Mouse (Mus musculus): ENCODE data around the gene Dctn3. TPM values are rescaled to one million over a fixed set of nuclear protein-coding genes. Genes with fewer than 3 reads are reported as not detected.

Dctn3 gene
- polyA plus RNA-seq, 1 experiment from 2014 or later, result 150 TPM

DNA sequence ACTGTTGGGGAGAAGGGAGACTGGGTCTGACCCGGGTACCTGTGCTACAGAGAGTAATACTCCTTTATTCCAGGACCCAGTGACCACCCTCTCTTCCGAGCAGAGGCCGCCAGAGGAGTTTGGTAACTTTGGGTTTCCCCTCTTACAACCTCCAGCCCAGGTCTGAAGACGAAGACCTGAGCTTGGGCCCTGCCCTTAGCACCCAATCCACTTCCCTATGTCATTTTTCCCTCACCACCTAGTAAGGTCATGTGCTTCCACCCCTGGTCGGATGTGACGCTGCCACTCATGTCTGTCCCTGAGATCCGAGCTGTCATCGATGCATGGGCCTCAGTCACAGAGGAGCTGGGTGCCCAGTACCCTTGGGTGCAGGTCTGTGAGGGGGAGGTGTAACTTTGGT, 33.5 kb upstream of the Dctn3 start:
- no peaks in the 10 kb centered on the region for H3K27me3 ChIP-seq (ENCODE audit: low read depth, poor library complexity, severe bottlenecking)
- H3K4me1 ChIP-seq, result peaks cover 41% of the 10 kb centered on the region
- peak overlapping the region; percentile 80 for H3K4me3 ChIP-seq
- 81% methylated on average over 8 of the region's 8 CpGs for WGBS
- no peak for DNase-seq (ENCODE audit: low spot score)
- H3K36me3 ChIP-seq, result no peaks in the 10 kb centered on the region
- no peaks in the 10 kb centered on the region for H3K9me3 ChIP-seq (replicated peaks)
- peak overlapping the region; percentile 86 for H3K27ac ChIP-seq (replicated peaks)

DNA sequence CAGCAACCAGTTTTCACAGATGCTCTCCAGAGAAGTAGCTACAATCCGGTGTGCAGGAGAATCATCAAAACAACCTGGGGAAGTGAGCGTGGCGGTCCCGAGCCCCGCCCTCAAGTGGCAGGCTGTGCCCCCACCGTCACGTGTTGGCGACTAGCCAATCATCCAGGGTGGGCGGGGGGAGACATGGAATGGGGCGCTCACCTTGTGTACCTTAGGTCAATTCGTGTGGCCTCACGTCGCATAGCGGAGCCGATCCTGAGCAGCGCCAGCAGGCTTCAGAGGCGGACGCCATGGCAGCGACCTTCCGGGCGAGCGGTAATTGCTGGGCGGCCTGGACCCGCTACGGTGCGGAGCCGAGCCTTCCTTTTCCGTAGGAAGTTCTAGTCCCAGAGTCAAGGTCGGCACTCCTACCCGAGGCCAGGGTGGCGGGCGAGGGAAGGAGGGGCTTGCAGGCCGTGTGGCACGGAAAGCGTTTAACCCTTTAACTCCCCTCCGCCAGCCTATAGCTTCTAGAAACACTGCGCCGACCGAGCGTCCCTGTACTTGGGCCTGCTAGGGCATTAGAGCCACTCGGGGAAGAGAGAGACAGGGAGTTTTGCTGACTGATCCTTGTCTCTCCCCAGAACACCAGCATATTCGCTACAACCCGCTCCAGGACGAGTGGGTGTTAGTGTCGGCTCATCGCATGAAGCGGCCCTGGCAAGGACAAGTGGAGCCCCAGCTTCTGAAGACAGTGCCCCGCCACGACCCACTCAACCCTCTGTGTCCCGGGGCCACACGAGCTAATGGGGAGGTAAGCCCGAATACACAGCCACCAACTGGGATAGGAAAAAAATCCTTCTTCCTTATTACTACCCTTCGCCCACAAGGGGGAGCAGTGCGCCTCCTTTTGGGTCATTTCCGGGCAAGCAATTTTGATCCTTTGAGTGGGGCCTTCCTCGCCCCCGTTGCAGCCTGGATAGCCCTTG, 32.7 kb upstream of the Dctn3 start, which contains the start of gene Sigmar1:
Gene Sigmar1 (minus strand): TSS at position 820 of the 968 bp plus-strand sequence.
- no peaks in the 10 kb centered on the region for H3K36me3 ChIP-seq
- peak within 1 kb of the TSS; percentile 86 for H3K27ac ChIP-seq (replicated peaks)
- no peaks in the 10 kb centered on the region for H3K27me3 ChIP-seq (ENCODE audit: low read depth, poor library complexity, severe bottlenecking)
- peaks cover 33% of the 10 kb centered on the region for H3K4me1 ChIP-seq
- under 1% methylated on average over 57 of the region's 57 CpGs for WGBS
- DNase-seq (ENCODE audit: low spot score), result peak; percentile 85
- peak within 1 kb of the TSS; percentile 80 for H3K4me3 ChIP-seq
- H3K9me3 ChIP-seq (replicated peaks), result no peaks in the 10 kb centered on the region

DNA sequence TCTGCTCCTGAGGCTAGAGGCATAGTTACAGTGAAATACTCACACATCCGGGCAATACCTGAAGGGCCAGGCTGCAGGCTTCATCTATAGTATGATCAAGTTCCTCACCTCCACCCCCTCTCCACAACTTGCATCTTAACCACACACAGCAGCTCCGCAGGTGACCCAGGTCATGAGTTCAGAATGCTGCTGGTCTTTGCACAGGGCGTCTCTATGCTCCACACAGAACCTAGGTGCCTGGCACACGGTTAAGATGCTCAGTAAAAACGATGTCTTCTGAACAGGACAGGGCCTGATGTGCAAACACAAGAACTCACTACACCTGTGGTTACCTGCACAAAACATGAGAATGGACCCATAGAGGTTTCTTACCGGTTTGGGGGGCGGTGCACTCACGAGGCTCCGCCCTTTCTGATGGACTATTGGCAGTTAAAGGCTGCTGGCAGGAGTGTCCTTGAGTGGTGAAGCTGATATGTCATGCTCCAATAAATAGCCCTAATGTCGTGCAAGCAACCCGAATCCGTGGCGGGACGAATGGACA, 31.9 kb upstream of the Dctn3 start, which contains the start of gene Galt:
Gene Galt (plus strand): TSS at position 432 of the 541 bp plus-strand sequence.
- H3K4me3 ChIP-seq, result peak within 1 kb of the TSS; percentile 80
- WGBS, result 13% methylated on average over 14 of the region's 14 CpGs
- peaks cover 25% of the 10 kb centered on the region for H3K4me1 ChIP-seq
- H3K9me3 ChIP-seq (replicated peaks), result no peaks in the 10 kb centered on the region
- no peak for DNase-seq (ENCODE audit: low spot score)
- no peaks in the 10 kb centered on the region for H3K36me3 ChIP-seq
- peak within 1 kb of the TSS; percentile 86 for H3K27ac ChIP-seq (replicated peaks)
- H3K27me3 ChIP-seq (ENCODE audit: low read depth, poor library complexity, severe bottlenecking), result no peaks in the 10 kb centered on the region

DNA sequence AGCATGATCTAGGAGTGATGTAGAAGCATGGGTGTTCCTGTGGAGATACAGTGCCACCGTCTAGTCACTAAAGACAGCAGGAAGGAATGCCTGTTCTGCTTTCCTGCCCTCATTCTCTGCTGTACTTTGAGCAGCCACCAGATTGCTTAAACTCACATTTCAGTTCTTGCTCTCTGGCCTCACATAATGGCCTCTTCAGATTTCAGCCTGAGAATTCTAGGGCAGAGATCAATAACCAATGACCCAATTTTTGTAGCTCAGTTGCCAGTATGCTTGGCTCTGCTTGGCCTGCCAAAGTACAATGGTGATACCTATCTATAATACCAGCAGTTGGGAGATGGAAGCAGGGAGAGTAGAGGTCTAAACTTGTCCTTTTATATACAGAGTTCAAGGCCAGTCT, 22.1 kb upstream of the Dctn3 start:
- H3K4me3 ChIP-seq, result no peak overlapping the region
- no peaks in the 10 kb centered on the region for H3K27me3 ChIP-seq (ENCODE audit: low read depth, poor library complexity, severe bottlenecking)
- WGBS, result 68% methylated on average over 1 of the region's 1 CpGs
- H3K36me3 ChIP-seq, result no peaks in the 10 kb centered on the region
- H3K27ac ChIP-seq (replicated peaks), result no peak overlapping the region
- DNase-seq (ENCODE audit: low spot score), result no peak
- H3K4me1 ChIP-seq, result peaks cover 18% of the 10 kb centered on the region
- peaks cover 18% of the 10 kb centered on the region for H3K9me3 ChIP-seq (replicated peaks)

DNA sequence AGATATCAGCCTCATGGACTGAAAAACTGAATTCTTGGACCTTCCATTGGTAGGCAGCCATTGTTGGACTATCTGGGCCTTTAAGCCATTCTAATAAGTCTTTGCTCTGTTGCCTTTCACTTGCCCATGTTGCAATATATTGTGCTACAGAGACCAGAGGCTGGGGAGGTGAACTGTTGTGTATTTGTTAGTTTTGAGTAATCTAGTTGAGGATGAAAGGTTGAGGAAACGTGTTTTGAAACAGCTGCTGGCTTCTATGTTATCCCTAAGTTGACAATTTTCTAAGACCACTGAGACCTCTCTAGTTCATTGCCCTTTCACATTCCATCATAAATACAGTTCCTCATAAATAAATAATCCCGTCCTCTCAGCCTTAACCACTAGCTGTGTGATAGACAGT, 21.2 kb upstream of the Dctn3 start:
- H3K4me1 ChIP-seq, result peaks cover 26% of the 10 kb centered on the region
- H3K27me3 ChIP-seq (ENCODE audit: low read depth, poor library complexity, severe bottlenecking), result no peaks in the 10 kb centered on the region
- H3K9me3 ChIP-seq (replicated peaks), result peaks cover 18% of the 10 kb centered on the region
- 72% methylated on average over 2 of the region's 2 CpGs for WGBS
- DNase-seq (ENCODE audit: low spot score), result no peak
- no peak overlapping the region for H3K27ac ChIP-seq (replicated peaks)
- no peak overlapping the region for H3K4me3 ChIP-seq
- peaks cover 6% of the 10 kb centered on the region for H3K36me3 ChIP-seq

DNA sequence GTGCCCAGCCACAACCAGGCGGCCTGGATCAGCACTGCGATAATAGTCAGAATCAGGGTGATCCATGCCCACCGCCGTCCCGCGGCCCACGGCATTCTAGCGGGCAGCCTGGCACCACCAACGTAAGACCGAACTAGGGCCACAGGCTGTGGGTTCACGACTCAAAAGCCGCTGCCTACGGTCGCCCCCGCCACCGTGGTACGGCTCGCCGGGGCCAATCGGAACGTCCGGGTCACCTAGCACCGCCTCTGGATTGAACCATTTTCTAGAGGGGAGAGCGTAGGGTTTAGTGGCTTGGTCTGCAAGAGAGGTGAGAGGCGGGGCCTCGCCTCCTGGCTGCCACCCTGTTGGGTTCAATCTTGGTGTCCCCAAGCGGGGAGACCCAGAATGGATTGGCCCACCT, 18.2 kb upstream of the Dctn3 start:
- Histone ChIP-seq H3K36me3 (peaks cover 18% of the 10 kb centered on the region), H3K4me3 (peak overlapping the region; percentile 73), H3K27ac (replicated peaks) (peak overlapping the region; percentile 89), H3K4me1 (peaks cover 28% of the 10 kb centered on the region), H3K9me3 (replicated peaks) (peaks cover 8% of the 10 kb centered on the region), H3K27me3 (ENCODE audit: low read depth, poor library complexity, severe bottlenecking) (no peaks in the 10 kb centered on the region)
- DNase-seq (ENCODE audit: low spot score), result peak; percentile 93
- under 1% methylated on average over 27 of the region's 27 CpGs for WGBS

DNA sequence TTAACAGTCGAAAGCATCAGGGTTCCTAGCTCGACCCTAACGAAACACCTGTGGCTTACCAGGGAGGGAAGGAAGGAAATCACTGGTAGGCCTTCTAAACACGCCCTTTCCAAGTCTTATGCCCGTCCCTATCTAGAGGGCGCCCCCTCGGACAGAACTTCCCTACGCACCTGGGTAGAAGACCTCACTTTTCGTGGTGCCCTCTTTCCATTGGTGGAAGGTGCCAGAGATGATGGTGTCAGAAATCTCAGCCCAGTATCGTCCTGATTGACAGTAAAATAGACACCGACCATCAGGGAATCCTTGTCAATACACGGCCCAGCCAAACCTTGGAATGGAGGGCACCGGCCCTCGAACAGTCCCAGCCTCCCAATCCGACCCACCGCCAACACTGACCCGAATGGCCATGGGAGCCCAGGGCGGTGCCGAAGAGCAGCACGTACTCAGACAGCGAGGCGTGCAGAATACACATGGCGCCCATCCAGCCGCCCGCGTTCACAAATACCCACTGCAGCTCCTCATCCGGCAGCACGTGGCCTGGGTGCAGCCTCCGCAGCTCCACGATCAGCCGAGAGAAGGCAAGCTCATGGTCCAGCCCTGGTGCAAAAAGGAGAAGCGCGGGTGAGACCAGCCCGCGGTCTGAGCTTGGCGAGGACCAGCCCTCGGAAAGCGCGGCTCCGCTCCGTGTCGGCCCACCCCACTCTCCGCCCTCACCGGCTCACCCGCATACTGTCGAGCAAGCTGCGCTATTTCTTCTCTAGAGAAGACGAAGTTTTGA, 17.6 kb upstream of the Dctn3 start:
- peaks cover 28% of the 10 kb centered on the region for H3K4me1 ChIP-seq
- WGBS, result 1% methylated on average over 48 of the region's 48 CpGs

DNA sequence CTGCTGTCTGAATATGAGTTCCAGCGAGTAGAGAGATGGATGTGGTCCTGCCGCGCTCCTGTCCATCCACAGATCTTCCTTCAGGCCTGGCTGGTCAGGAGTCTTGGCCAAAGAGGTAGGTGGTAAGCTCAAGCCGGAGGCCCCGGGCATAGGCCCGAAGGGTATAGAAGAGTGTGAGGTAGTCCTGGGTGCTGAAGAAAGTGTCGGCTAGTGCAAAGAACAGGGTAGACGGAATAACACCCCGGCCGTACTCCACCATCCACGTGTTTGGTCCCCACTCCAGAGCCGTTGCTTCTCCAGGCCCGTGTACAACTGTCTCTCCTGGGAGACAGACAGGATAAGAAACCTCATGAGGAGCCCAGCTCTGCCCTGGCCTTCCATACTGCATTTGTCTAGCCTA, 16.3 kb upstream of the Dctn3 start:
- Histone ChIP-seq H3K27me3 (ENCODE audit: low read depth, poor library complexity, severe bottlenecking) (0 out of 2 replicates have a peak, but pooled peaks cover 5% of the 10 kb centered on the region), H3K27ac (replicated peaks) (no peak overlapping the region), H3K9me3 (replicated peaks) (peaks cover 6% of the 10 kb centered on the region; the same call in 1 of the 2 replicates), H3K4me3 (peak overlapping the region; percentile 73; the same call in 1 of the 2 replicates), H3K36me3 (peaks cover 18% of the 10 kb centered on the region), H3K4me1 (peaks cover 28% of the 10 kb centered on the region)
- WGBS, result 89% methylated on average over 13 of the region's 13 CpGs
- DNase-seq (ENCODE audit: low spot score), result no peak

More for the DNA sequence above, 17.6 kb upstream of the Dctn3 start:
- Histone ChIP-seq H3K4me3 (peak overlapping the region; percentile 73), H3K9me3 (replicated peaks) (peaks cover 6% of the 10 kb centered on the region), H3K27ac (replicated peaks) (peak overlapping the region; percentile 89), H3K27me3 (ENCODE audit: low read depth, poor library complexity, severe bottlenecking) (no peaks in the 10 kb centered on the region), H3K36me3 (peaks cover 18% of the 10 kb centered on the region)
- no peak for DNase-seq (ENCODE audit: low spot score)

DNA sequence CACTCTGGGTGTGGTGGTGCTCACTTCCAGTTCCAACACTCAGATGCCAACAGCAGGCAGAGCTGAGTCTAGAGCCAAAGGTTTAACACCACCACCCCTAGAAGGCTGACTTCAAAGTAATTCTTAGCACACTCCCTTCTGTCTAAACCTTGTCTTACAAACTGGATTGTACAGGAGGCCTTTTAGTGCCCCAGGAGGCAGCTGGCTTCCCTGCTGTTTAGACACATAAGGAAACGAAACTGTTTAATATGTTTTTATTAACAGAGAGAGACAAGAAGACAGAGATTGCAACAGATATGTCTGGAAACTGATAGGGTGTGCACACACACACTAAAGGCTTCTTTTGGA, 15.3 kb upstream of the Dctn3 start:
- DNase-seq (ENCODE audit: low spot score), result no peak
- H3K36me3 ChIP-seq, result peaks cover 18% of the 10 kb centered on the region
- H3K9me3 ChIP-seq (replicated peaks), result peaks cover 6% of the 10 kb centered on the region; the same call in 1 of the 2 replicates
- peaks cover 28% of the 10 kb centered on the region for H3K4me1 ChIP-seq
- H3K4me3 ChIP-seq, result no peak overlapping the region
- no peak overlapping the region for H3K27ac ChIP-seq (replicated peaks)
- 69% methylated on average over 1 of the region's 1 CpGs for WGBS
- peaks cover 10% of the 10 kb centered on the region for H3K27me3 ChIP-seq (ENCODE audit: low read depth, poor library complexity, severe bottlenecking)

DNA sequence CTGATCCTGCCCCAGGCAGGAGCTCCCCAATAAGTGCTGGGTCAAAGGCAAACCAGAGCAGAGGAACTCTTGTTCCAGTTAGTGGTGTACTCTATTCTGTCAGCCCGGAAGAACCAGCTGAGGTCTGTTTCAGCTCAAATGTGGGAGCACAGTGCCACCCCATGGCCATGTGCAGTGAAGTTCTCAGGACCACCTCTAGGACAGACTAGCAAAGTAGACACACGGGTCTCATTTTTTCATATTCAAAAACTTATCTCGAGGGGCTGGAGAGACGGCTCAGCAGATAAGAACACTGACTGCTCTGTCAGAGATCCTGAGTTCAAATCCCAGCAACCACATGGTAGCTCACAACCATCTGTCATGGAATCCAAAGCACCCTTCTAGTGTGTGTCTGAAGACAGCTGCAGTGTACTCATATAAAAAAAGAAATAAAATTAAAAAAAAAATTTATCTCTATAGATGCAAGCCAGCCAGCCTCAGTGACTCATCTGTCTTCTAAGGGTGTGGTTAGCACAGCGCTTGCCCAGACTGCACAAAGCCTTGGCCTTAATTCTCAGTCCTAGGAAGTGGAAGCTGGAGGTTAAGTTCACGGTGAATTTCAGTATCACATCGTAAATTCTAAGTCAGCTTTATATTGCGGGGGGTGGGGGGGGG, 14.8 kb upstream of the Dctn3 start:
- Histone ChIP-seq H3K27ac (replicated peaks) (no peak overlapping the region), H3K36me3 (peaks cover 18% of the 10 kb centered on the region), H3K9me3 (replicated peaks) (peaks cover 6% of the 10 kb centered on the region; the same call in 1 of the 2 replicates), H3K4me3 (no peak overlapping the region), H3K4me1 (peaks cover 28% of the 10 kb centered on the region), H3K27me3 (ENCODE audit: low read depth, poor library complexity, severe bottlenecking) (peaks cover 15% of the 10 kb centered on the region)
- DNase-seq (ENCODE audit: low spot score), result peak; percentile 67
- 61% methylated on average over 8 of the region's 8 CpGs for WGBS

DNA sequence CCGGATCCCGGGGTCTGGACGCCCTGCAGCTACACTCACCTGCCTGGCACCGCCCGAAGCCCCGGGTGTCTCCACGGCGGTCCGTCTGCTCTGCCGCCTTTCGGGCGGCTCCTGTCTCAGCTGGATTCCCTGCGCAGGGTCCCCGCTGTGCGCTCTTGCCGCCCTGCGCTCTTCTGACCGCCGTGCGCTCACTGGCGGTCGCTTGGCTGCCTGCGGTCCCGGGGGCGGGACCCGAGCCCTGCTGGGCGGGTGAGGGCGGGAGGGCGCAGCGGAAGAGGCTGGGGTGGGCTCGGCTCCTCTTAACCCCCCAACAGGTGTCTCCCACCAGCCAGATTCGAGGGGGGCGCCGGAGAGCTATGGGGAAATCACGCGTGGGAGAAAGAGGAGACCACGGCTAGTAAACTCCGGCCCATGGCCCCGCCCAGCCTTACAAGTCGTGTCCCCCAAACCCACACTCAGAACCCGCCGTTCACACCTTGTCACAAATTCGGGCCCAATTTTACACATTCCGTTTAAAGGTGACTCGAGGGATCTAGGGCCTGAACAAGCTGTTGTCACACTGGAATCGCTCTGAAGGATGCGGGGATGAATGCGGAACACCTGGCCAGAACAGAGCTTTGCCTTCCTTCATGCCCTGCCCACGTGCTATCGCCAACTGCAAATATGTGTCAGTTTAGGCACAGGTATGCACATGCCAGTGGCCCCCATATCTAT, 8.2 kb upstream of the Dctn3 start, which contains the start of gene Arid3c:
Gene Arid3c (minus strand): TSS at position 91 of the 714 bp plus-strand sequence.
- WGBS, result 2% methylated on average over 50 of the region's 50 CpGs
- no peak within 1 kb of the TSS for H3K27ac ChIP-seq (replicated peaks)

More for the DNA sequence above, 8.2 kb upstream of the Dctn3 start, which contains the start of gene Arid3c:
- H3K9me3 ChIP-seq (replicated peaks), result peaks cover 6% of the 10 kb centered on the region; the same call in 1 of the 2 replicates
- H3K27me3 ChIP-seq (ENCODE audit: low read depth, poor library complexity, severe bottlenecking), result peaks cover 81% of the 10 kb centered on the region
- H3K4me3 ChIP-seq, result peak within 1 kb of the TSS; percentile 53
- H3K4me1 ChIP-seq, result peaks cover 25% of the 10 kb centered on the region
- no peak for DNase-seq (ENCODE audit: low spot score)
- H3K36me3 ChIP-seq, result no peaks in the 10 kb centered on the region

Data from midbrain, embryonic 10.5 days (tissue).